Mouse (Mus musculus) embryonic facial prominence, embryonic 11.5 days (tissue): ENCODE measurements around the gene Castor1. TPM values are rescaled to one million over a fixed set of nuclear protein-coding genes. Genes with fewer than 3 reads are reported as not detected.
A peak's percentile ranks its signal among the peaks of the same experiment; 100 is the strongest.

Experiments used
- ATAC-seq: fragments of 200-750 bp; cut with Nextera tagmentation; replicated peaks from 2 replicates; pipeline ENCODE4 v1.8.0; 2017; ENCODE audit warnings: low read depth; ENCODE audit not compliant: insufficient number of reproducible peaks, low FRiP score, low TSS enrichment
- DNase-seq: peaks from one replicate; pipeline ENCODE4 v3.0.0-alpha.2; 2015; ENCODE audit warnings: low spot score
- H3K27ac ChIP-seq: fragments of 300-500 bp; sonication (generic); replicated peaks from 2 replicates; pipeline ENCODE4 v1.5.1; 2014; ENCODE audit warnings: mild to moderate bottlenecking, low read depth, low read length, control low read depth
- H3K27me3 ChIP-seq: fragments of 300-500 bp; sonication (generic); 2 replicates; pipeline ENCODE4 v1.6.1; 2014; ENCODE audit warnings: mild to moderate bottlenecking, low read length, moderate library complexity, mixed read lengths; ENCODE audit not compliant: control insufficient read depth, insufficient read depth
- H3K36me3 ChIP-seq: fragments of 300-500 bp; sonication (generic); replicated peaks from 2 replicates; pipeline ENCODE4 v1.6.1; 2014; ENCODE audit warnings: low read depth, mild to moderate bottlenecking, low read length, moderate library complexity, mixed read lengths; ENCODE audit not compliant: control insufficient read depth, insufficient read depth
- H3K4me1 ChIP-seq: fragments of 300-500 bp; sonication (generic); 2 replicates; pipeline ENCODE4 v1.6.1; 2014; ENCODE audit warnings: low read length, mixed read lengths; ENCODE audit not compliant: control insufficient read depth, insufficient read depth
- H3K4me2 ChIP-seq: fragments of 300-500 bp; sonication (generic); 2 replicates; pipeline ENCODE4 v1.6.1; 2014; ENCODE audit warnings: low read depth, mild to moderate bottlenecking, control low read depth, low read length, moderate library complexity
- H3K4me3 ChIP-seq: fragments of 300-500 bp; sonication (generic); 2 replicates; pipeline ENCODE4 v1.5.1; 2014; ENCODE audit warnings: low read depth, low read length, control low read depth
- H3K9ac ChIP-seq: fragments of 300-500 bp; sonication (generic); replicated peaks from 2 replicates; pipeline ENCODE4 v1.6.1; 2014; ENCODE audit warnings: mild to moderate bottlenecking, control low read depth, low read length
- H3K9me3 ChIP-seq: fragments of 300-500 bp; sonication (generic); replicated peaks from 2 replicates; pipeline ENCODE4 v1.6.1; 2016; ENCODE audit warnings: mild to moderate bottlenecking, low read length, inconsistent platforms, mixed read lengths; ENCODE audit not compliant: control insufficient read depth
- WGBS: fragments of 180-500 bp; shearing (Covaris S2); extraction: QIAGEN DNeasy Blood & Tissue Kit; methylation state at CpG from one replicate; pipeline ENCODE4 v1.1.7; 2014; 5-methylcytosine and 5-hydroxymethylcytosine counted together
- polyA plus RNA-seq: library from polyadenylated mRNA; unstranded; fragments of >200 nt; fragmentation: Nextera tagmentation; extraction: Ambion mirVana; gene quantifications from 2 replicates; pipeline ENCODE4 v1.2.1, GENCODE M21; 2014

The Castor1 gene
- polyA plus RNA-seq, 1 experiment from 2014 or later: 2.3 TPM

- no peaks in the 10 kb centered on the region for H3K9me3 ChIP-seq
- H3K9ac ChIP-seq: no peak overlapping the region
- H3K36me3 ChIP-seq: no peaks in the 10 kb centered on the region
- H3K4me3 ChIP-seq: no peak overlapping the region
- ATAC-seq: no peak
- peaks cover 33% of the 10 kb centered on the region for H3K27me3 ChIP-seq
- H3K4me2 ChIP-seq: no peak overlapping the region
- WGBS: 21% methylated on average over 6 of the region's 7 CpGs
- no peak overlapping the region for H3K27ac ChIP-seq
- no peaks in the 10 kb centered on the region; the same call in 1 of the 2 replicates for H3K4me1 ChIP-seq
- DNase-seq: no peak
These were observed 44.8 kb downstream of the Castor1 start for GRCm38 (mm10) chr11:4262847-4263246.

DNA sequence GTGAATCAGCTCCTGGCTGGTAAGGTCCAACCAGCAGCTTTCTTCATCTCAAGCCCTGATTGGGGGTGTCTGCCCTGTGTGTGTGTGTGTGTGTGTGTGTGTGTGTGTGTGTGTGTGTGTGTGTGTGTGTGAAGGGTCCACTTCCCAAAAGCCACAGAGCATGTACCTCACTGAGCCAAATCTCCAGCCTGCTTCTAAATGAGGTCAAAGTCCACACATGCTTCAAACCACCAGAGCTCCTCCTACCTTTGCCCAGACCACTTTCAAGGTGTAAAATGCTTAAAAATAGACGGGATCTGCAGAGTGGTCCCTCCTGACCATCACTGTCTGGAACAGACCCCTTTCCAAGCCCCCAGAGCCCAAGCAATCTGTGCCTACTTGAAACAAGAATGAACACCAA is 45.3 kb downstream of the Castor1 start:
- no peaks in the 10 kb centered on the region for H3K9me3 ChIP-seq
- 13% methylated on average over 1 of the region's 1 CpGs for WGBS
- no peak overlapping the region for H3K4me2 ChIP-seq
- H3K4me3 ChIP-seq: no peak overlapping the region
- no peak for DNase-seq
- no peaks in the 10 kb centered on the region for H3K36me3 ChIP-seq
- ATAC-seq: no peak
- H3K27me3 ChIP-seq: peaks cover 37% of the 10 kb centered on the region
- no peak overlapping the region for H3K27ac ChIP-seq
- H3K4me1 ChIP-seq: no peaks in the 10 kb centered on the region; the same call in 1 of the 2 replicates
- H3K9ac ChIP-seq: no peak overlapping the region

DNA sequence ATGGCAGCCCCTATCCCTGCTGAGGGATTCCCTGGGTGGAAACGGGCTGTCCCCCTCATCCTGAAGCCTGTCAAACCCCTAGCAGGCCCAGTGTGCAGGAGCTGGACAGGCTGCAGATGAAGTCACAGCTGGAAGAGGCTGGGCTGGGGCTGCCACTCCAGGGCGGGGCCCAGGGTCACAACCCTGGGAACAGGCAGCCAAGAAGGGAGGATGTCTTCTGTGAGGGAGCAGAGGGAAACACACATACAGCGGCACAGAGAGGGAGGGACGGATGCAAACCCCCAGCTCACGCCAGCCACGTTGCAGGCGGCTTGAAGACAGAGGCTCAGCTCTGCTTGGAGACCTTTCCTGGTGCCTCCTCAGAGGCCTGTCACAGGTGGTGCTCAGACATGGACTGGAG is 46.0 kb downstream of the Castor1 start:
- Histone ChIP-seq H3K27me3 (peaks cover 37% of the 10 kb centered on the region), H3K36me3 (no peaks in the 10 kb centered on the region), H3K27ac (no peak overlapping the region), H3K9ac (no peak overlapping the region), H3K4me1 (no peaks in the 10 kb centered on the region; the same call in 1 of the 2 replicates), H3K4me3 (no peak overlapping the region), H3K4me2 (no peak overlapping the region), H3K9me3 (no peaks in the 10 kb centered on the region)
- 64% methylated on average over 7 of the region's 7 CpGs for WGBS
- DNase-seq (no peak), ATAC-seq (no peak)

DNA sequence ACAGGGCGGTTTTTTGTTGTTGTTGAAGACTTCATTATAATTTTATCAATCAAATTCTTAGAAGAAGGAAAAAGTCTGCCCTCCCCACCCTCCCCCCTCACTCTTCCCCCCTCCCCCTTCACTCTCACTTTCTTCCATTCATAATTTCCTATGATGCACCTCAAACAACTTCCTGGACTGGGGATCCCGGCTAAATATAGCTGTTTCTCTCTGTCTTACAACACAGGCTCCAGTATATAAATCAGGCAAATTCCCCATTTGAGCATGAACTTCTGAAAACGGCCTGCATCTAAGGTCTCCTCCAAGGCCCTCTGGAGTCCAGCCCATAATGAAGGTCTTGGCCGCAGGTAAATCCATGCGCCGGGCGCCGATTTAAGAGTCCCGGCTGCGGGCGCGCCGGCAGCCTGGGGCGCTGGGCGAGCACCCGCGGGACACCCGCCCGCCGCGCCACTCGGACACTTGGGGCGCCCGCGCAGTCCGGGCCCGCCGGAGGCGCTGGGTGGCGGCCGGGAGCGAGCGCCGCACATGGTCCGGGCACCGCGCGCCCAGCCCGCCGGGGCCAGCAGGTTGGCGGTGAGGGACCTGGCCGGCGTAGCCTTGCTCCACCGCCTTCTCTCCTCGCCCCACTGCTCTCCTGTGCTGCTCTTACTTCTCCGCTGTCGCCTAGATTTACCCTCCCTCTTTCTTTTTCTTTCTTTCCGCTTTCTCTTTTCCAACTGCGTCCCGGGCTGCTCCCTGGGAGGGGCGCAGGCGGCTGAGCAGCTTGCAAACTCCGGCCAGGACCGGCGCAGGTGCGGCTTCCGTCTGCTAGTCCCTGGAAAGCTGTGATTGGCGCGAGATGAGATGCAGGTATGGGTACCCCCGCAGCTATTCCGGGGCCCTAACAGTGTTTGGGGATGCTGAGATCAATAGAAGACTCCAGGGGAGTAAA is 48.5 kb downstream of the Castor1 start:
- peaks cover 37% of the 10 kb centered on the region for H3K27me3 ChIP-seq
- H3K27ac ChIP-seq: no peak overlapping the region
- H3K4me2 ChIP-seq: peak overlapping the region; percentile 89
- H3K4me1 ChIP-seq: no peaks in the 10 kb centered on the region; the same call in 1 of the 2 replicates
- DNase-seq (peak; percentile 52), ATAC-seq (peak; percentile 31; the same call in 1 of the 2 replicates)
- peak overlapping the region; percentile 42 for H3K4me3 ChIP-seq
- no peaks in the 10 kb centered on the region for H3K36me3 ChIP-seq
- under 1% methylated on average over 61 of the region's 61 CpGs for WGBS
- peak overlapping the region; percentile 54 for H3K9ac ChIP-seq
- H3K9me3 ChIP-seq: no peaks in the 10 kb centered on the region

DNA sequence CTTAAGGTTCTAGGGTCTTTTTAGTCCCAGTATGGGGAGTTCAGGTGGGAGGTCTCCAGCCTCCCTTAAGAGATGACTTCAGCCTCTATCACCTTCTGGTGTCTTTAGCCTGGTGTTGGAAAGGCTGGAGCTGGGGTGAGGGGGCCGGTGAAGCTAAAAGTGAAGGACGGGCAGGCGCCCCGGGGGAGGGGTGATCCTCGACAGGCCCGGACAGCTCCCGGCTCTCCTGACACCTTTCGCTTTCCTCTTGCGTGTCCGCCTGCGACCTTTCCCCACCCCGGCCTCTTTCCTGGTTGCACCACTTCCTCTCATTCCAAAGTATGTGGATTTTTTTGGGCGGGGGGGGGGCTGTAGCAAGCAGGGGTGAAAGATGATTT is 49.2 kb downstream of the Castor1 start:
- WGBS: 1% methylated on average over 13 of the region's 13 CpGs
- no peaks in the 10 kb centered on the region for H3K9me3 ChIP-seq
- H3K27ac ChIP-seq: no peak overlapping the region
- no peaks in the 10 kb centered on the region; the same call in 1 of the 2 replicates for H3K4me1 ChIP-seq
- no peaks in the 10 kb centered on the region for H3K36me3 ChIP-seq
- ATAC-seq (no peak), DNase-seq (no peak)
- H3K27me3 ChIP-seq: peaks cover 37% of the 10 kb centered on the region
- H3K4me3 ChIP-seq: peak overlapping the region; percentile 42
- peak overlapping the region; percentile 89 for H3K4me2 ChIP-seq
- no peak overlapping the region for H3K9ac ChIP-seq

GRCm38 (mm10) chr11:4268500-4268899 is 50.5 kb downstream of the Castor1 start:
- H3K27me3 ChIP-seq: peaks cover 37% of the 10 kb centered on the region
- no peak for ATAC-seq
- no peak overlapping the region for H3K4me3 ChIP-seq
- no peak overlapping the region for H3K27ac ChIP-seq
- no peaks in the 10 kb centered on the region for H3K36me3 ChIP-seq
- no peak overlapping the region for H3K4me2 ChIP-seq
- no peak for DNase-seq
- 81% methylated on average over 6 of the region's 6 CpGs for WGBS
- no peak overlapping the region for H3K9ac ChIP-seq
- no peaks in the 10 kb centered on the region for H3K9me3 ChIP-seq
- no peaks in the 10 kb centered on the region; the same call in 1 of the 2 replicates for H3K4me1 ChIP-seq

GRCm38 (mm10) chr11:4270744-4271459 is 52.9 kb downstream of the Castor1 start:
- WGBS: 20% methylated on average over 20 of the region's 20 CpGs
- Histone ChIP-seq H3K9ac (peak overlapping the region; percentile 30; the same call in 1 of the 2 replicates), H3K27ac (no peak overlapping the region), H3K27me3 (peaks cover 20% of the 10 kb centered on the region), H3K4me1 (no peaks in the 10 kb centered on the region; the same call in 1 of the 2 replicates), H3K4me3 (no peak overlapping the region), H3K9me3 (no peaks in the 10 kb centered on the region), H3K36me3 (no peaks in the 10 kb centered on the region), H3K4me2 (no peak overlapping the region)
- peak; percentile 51 for DNase-seq
- ATAC-seq: 0 out of 2 replicates have a peak, but pooled peaks have one; percentile 21
